Mouse (Mus musculus) thymus, adult 2 months (tissue): ENCODE results near the gene Hrk.

Source experiments
- CTCF ChIP-seq: fragments of 200-500 bp; IDR thresholded peaks from 2 replicates; pipeline ENCODE4 v1.5.1; 2012; ENCODE audit warnings: mild to moderate bottlenecking, control low read depth, low read length, moderate library complexity, borderline replicate concordance; ENCODE audit not compliant: control insufficient read depth, poor library complexity, insufficient read depth; ENCODE audit errors: extremely low read depth
- POLR2A ChIP-seq: fragments of 200-500 bp; IDR thresholded peaks from 2 replicates; pipeline ENCODE4 v1.6.1; 2012; ENCODE audit warnings: mild to moderate bottlenecking, low read length, control low read depth, moderate library complexity; ENCODE audit not compliant: control insufficient read depth, poor library complexity, insufficient read depth; ENCODE audit errors: extremely low read depth

- no peak for TF ChIP-seq CTCF
- no peak for TF ChIP-seq POLR2A
Observed at GRCm38 (mm10) chr5:118236891-118237290, 72.4 kb downstream of the Hrk start.
